Mouse (Mus musculus) embryonic facial prominence, embryonic 12.5 days (tissue): ENCODE results near the gene Ugt1a6b. TPM values are rescaled to one million over a fixed set of nuclear protein-coding genes. Genes with fewer than 3 reads are reported as not detected.
A peak's percentile ranks its signal among the peaks of the same experiment; 100 is the strongest.

Experiments
- ATAC-seq: fragments of 200-750 bp; cut with Nextera tagmentation; 2 replicates; pipeline ENCODE4 v1.8.0; 2017; ENCODE audit not compliant: insufficient number of reproducible peaks, insufficient read depth, low FRiP score, low TSS enrichment
- H3K27ac ChIP-seq: fragments of 300-500 bp; sonication (generic); 2 replicates; pipeline ENCODE4 v1.5.1; 2016; ENCODE audit warnings: mild to moderate bottlenecking
- H3K27me3 ChIP-seq: fragments of 300-500 bp; sonication (generic); 2 replicates; pipeline ENCODE4 v1.6.1; 2016; ENCODE audit warnings: mild to moderate bottlenecking, moderate library complexity
- H3K36me3 ChIP-seq: fragments of 300-500 bp; sonication (generic); 2 replicates; pipeline ENCODE4 v1.6.1; 2016; ENCODE audit warnings: mild to moderate bottlenecking
- H3K4me1 ChIP-seq: fragments of 300-500 bp; sonication (generic); 2 replicates; pipeline ENCODE4 v1.6.1; 2016
- H3K4me2 ChIP-seq: fragments of 300-500 bp; sonication (generic); replicated peaks from 2 replicates; pipeline ENCODE4 v1.6.1; 2016; ENCODE audit warnings: mild to moderate bottlenecking, moderate library complexity
- H3K4me3 ChIP-seq: fragments of 300-500 bp; sonication (generic); 2 replicates; pipeline ENCODE4 v1.5.1; 2016; ENCODE audit warnings: mild to moderate bottlenecking
- H3K9ac ChIP-seq: fragments of 300-500 bp; sonication (generic); 2 replicates; pipeline ENCODE4 v1.6.1; 2016; ENCODE audit warnings: mild to moderate bottlenecking, moderate library complexity
- H3K9me3 ChIP-seq: fragments of 300-500 bp; sonication (generic); 2 replicates; pipeline ENCODE4 v1.6.1; 2016; ENCODE audit warnings: mild to moderate bottlenecking, moderate library complexity
- WGBS: fragments of 180-500 bp; shearing (Covaris S2); methylation state at CpG from one replicate; pipeline ENCODE4 v1.1.7; 2016; 5-methylcytosine and 5-hydroxymethylcytosine counted together
- polyA plus RNA-seq: library from polyadenylated mRNA; unstranded; fragments of >200 nt; fragmentation: Nextera tagmentation; extraction: Ambion mirVana; gene quantifications from 2 replicates; pipeline ENCODE4 v1.2.1, GENCODE M21; 2016

Gene Ugt1a6b
- polyA plus RNA-seq, 1 experiment from 2014 or later = not detected

DNA sequence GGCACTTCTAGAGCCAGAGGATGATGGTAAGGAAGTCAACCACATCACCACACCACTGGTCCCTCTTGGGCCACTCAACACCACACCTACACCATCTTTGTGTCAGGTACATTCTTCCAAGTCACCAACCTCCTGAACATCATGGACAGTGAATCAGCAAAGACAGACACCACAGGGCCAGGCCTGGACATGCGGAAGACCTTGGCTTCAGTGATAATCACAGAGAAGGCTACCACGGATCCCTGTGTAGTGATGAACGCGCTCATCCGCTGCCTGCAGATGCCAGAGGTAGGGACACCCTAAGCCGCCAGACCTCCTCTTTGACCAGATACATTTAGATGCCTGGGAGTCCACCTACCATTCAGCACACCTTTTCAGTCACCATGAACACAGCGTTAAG, 125.1 kb downstream of the Ugt1a6b start:
- Histone ChIP-seq H3K9ac (no peak overlapping the region), H3K4me3 (no peak overlapping the region), H3K27ac (no peak overlapping the region), H3K27me3 (no peaks in the 10 kb centered on the region), H3K4me1 (no peaks in the 10 kb centered on the region), H3K9me3 (peaks cover 77% of the 10 kb centered on the region), H3K36me3 (no peaks in the 10 kb centered on the region), H3K4me2 (no peak overlapping the region)
- no peak for ATAC-seq
- 68% methylated on average over 7 of the region's 7 CpGs for WGBS

DNA sequence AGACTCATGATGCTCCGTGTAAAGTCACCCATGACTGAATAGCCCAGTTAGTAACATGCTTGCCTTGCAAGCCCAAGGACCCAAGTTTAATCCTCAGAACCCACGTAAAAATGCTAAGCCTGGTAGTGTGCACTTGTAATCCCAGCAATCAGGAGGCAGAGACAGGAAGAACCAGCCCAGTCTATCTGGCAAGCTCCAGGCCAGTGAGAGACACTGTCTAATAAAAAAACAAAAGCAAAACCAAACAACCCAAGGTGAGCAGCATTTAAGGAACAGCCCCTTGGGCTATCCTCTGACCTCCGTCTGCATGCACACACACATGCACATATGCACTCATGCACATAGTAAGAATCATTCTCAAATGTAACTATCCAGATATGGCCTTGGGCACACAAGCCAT, 126.5 kb downstream of the Ugt1a6b start:
- H3K27me3 ChIP-seq = no peaks in the 10 kb centered on the region
- WGBS = 77% methylated on average over 3 of the region's 3 CpGs
- no peak overlapping the region for H3K27ac ChIP-seq
- H3K36me3 ChIP-seq = no peaks in the 10 kb centered on the region
- ATAC-seq = no peak
- H3K4me3 ChIP-seq = no peak overlapping the region
- H3K9me3 ChIP-seq = peaks cover 92% of the 10 kb centered on the region
- no peaks in the 10 kb centered on the region for H3K4me1 ChIP-seq
- H3K9ac ChIP-seq = no peak overlapping the region
- H3K4me2 ChIP-seq = no peak overlapping the region

DNA sequence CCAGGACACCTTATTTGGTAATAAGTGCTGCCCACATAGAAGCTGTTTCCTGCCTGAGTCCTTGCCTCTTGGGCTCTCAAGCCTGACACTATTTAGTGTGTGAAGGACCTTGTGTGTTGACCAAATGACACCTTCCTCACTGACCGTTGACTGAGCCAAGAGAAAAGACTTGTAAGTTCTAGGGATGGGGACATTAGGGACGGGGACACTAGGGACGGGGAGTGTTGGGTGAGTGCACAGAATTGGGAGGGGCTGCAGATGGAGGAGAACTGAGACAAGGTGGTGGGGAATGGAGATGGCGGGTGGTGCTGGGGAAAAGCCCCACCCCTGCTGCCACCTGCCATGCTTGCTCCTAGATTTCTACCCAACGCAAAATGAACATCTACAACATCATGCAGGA, 126.9 kb downstream of the Ugt1a6b start:
- peaks cover 96% of the 10 kb centered on the region for H3K9me3 ChIP-seq
- H3K4me1 ChIP-seq = no peaks in the 10 kb centered on the region
- 86% methylated on average over 5 of the region's 5 CpGs for WGBS
- no peak overlapping the region for H3K4me3 ChIP-seq
- no peaks in the 10 kb centered on the region for H3K27me3 ChIP-seq
- no peak overlapping the region for H3K4me2 ChIP-seq
- H3K27ac ChIP-seq = no peak overlapping the region
- H3K36me3 ChIP-seq = no peaks in the 10 kb centered on the region
- no peak for ATAC-seq
- H3K9ac ChIP-seq = no peak overlapping the region

DNA sequence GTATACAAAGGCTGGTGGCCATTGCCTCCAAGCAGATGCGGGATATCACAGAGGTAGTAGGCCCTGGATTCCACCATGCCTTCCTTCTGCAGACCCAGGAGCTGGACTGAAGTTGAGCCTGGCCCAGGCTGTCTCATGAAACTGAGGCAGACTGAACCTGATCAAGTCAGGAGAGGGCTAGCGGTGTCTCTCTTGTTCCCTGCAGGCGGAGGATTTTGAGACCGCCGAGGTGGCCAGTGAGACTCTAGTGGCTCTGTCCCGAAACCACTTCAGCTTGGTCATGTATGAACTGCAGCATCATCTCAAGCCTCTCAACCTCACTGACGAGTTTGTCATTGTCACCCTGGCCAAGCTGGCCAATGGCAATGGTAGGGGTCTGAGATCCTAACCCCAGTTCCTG, 127.4 kb downstream of the Ugt1a6b start:
- H3K9me3 ChIP-seq = peaks cover 98% of the 10 kb centered on the region
- 70% methylated on average over 7 of the region's 7 CpGs for WGBS
- no peaks in the 10 kb centered on the region for H3K27me3 ChIP-seq
- H3K4me3 ChIP-seq = no peak overlapping the region
- H3K27ac ChIP-seq = no peak overlapping the region
- no peak for ATAC-seq
- no peaks in the 10 kb centered on the region for H3K36me3 ChIP-seq
- no peaks in the 10 kb centered on the region for H3K4me1 ChIP-seq
- H3K4me2 ChIP-seq = no peak overlapping the region
- H3K9ac ChIP-seq = no peak overlapping the region

DNA sequence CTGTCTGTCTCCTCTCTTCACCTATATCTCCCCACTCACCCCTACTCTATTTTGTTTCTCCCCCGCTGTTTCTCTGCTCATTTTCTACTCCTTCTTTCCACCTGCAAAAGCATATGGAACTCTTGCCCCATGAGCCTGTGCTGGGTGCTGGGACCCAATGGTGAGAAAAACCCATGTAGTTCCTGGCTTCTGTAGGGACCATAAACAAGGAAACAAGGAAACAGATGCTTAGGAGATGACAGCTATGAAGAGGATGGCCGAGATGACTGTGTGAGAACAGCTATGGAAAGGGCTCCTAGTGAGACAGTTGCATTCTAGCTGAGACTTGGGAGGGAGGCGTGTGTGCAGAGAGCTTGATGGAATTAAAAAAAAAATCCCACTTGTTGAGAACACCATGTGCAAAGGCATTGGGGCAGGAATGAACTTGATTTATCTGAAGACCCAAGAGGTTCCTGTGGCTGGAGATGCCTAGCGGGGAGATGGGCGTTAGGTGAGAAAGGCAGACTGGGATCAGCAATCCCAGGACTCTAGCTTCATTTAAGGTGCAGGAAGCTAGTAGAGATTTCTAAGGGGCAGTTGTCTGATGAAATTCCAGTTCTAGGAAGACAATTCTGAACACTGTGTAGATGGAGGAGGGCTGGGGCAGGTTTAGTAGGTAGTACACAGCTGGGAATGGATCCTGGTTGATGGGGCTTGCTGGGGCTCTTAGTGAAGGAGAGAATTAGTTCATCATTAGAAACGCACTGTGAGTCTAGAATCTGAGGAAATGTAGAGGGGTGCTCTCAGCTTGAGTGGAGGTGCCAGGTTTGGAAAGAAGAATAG, 128.1 kb downstream of the Ugt1a6b start:
- ATAC-seq = no peak
- 74% methylated on average over 6 of the region's 6 CpGs for WGBS
- Histone ChIP-seq H3K4me3 (no peak overlapping the region), H3K4me2 (no peak overlapping the region), H3K4me1 (no peaks in the 10 kb centered on the region), H3K27me3 (no peaks in the 10 kb centered on the region), H3K27ac (no peak overlapping the region), H3K9ac (no peak overlapping the region), H3K9me3 (peaks cover 98% of the 10 kb centered on the region), H3K36me3 (no peaks in the 10 kb centered on the region)

DNA sequence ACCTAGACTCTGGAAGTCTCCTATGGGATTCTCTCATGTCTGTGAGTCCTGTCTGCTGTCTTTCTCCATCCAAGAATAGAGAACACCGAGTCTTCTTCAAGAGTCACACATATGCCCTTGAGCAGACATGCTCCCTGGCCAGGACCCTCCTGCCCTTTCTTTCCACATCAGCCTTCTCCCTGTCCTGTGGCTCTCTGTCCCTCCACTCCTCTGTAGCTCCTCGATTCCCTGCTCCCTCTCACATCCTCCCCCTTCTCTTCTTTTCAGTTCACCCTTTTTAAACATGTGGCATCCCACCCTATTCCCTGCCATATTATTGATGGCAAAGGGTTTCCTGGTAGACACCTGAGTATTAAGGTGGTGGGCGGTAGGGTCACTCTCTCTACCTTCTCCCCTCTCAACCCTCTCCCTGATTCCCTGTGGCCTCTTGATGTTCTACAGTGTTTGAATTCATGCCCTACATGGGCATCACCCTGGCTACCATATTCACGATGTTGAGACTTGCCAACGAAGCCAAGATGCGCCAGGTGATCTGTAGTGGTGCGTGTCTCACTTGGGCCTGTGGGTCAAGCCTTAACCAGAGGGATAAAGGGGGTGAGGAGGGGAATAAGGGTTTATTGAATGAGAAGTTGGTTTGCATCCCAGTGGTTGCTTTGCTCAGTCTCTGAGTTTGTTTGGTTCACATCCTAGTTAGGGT, 128.9 kb downstream of the Ugt1a6b start:
- ATAC-seq = no peak
- H3K4me2 ChIP-seq = no peak overlapping the region
- 65% methylated on average over 7 of the region's 7 CpGs for WGBS
- H3K36me3 ChIP-seq = no peaks in the 10 kb centered on the region
- no peak overlapping the region for H3K4me3 ChIP-seq
- peaks cover 96% of the 10 kb centered on the region for H3K9me3 ChIP-seq
- no peak overlapping the region for H3K9ac ChIP-seq
- H3K4me1 ChIP-seq = no peaks in the 10 kb centered on the region
- no peaks in the 10 kb centered on the region for H3K27me3 ChIP-seq
- H3K27ac ChIP-seq = no peak overlapping the region

DNA sequence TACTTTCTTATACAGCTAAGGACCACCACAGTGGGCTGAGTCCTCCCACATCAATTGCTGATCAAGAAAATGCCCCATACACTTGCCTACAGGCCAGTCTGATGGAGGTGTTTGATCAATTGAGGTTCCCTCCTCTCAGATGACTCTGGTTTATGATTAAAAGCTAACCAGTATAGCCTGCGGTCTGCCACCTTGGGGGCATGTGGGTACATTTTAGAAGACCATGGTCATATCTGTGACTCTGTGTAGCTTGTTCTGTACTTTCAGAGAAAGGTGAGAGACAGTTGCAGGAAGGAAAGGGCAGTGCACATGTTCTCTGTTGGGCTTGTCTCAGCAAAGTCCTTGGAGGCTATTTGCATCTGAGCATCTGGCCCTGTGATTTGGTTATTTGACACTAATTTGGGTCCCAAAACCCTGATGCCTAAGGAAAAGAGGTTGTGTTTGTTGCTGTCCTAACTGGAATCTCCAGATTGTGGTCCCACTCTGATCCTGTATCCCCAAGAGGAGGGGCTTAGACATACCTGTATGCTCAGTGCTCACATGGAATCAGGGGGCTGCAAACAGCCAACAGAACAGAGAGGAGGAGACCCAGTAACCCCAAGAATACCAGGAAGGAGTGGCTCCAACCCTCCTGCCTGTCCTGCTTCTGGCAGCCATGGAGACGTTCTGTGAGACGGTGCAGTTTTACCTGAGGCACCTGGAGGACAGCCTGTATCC, 129.8 kb downstream of the Ugt1a6b start:
- 55% methylated on average over 3 of the region's 3 CpGs for WGBS
- Histone ChIP-seq H3K27ac (no peak overlapping the region), H3K9ac (no peak overlapping the region), H3K4me3 (no peak overlapping the region), H3K9me3 (peaks cover 97% of the 10 kb centered on the region), H3K4me1 (no peaks in the 10 kb centered on the region), H3K4me2 (no peak overlapping the region), H3K27me3 (no peaks in the 10 kb centered on the region), H3K36me3 (no peaks in the 10 kb centered on the region)
- ATAC-seq = no peak

DNA sequence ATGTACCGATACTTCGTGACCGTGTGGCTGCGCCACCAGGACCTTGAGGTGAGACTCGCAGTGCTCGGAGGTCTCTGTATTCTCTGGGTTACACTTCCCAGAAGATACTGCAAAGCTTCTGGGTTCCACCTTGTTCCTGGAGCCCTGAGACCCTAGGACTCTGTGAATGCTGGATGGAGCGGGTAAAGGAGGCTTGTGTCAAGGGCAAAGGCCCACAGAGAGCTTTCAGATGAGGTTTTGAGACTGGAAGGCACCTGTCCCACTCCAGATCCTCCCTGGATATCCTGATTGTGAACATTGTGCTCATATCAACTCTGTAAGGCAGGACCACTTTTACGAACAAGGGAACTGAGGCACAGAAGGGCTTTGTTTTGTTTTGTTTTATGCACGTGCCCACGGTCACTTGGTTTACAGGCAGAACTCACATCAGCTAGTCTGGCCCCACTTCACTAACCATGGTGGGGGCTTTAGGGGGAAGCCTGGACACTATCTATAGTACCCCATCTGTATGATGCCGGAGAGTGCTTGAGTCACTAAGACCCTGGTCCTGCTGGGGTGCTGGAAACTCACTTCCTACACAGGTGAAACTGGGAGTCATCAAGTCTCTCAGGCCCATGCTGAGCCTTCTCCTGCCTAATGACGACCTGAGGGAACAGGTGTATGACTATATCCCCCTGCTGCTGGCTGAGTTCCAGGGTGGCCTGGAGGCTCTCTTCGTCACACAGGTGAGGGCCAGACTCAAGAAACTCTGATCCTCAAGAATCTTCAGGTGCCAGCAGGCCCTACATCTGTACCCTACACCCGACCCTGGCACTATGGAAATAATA, 130.6 kb downstream of the Ugt1a6b start:
- Histone ChIP-seq H3K27me3 (no peaks in the 10 kb centered on the region), H3K27ac (no peak overlapping the region), H3K36me3 (no peaks in the 10 kb centered on the region), H3K9me3 (peaks cover 97% of the 10 kb centered on the region), H3K9ac (no peak overlapping the region), H3K4me1 (no peaks in the 10 kb centered on the region), H3K4me2 (no peak overlapping the region), H3K4me3 (no peak overlapping the region)
- ATAC-seq = no peak
- 68% methylated on average over 14 of the region's 14 CpGs for WGBS

DNA sequence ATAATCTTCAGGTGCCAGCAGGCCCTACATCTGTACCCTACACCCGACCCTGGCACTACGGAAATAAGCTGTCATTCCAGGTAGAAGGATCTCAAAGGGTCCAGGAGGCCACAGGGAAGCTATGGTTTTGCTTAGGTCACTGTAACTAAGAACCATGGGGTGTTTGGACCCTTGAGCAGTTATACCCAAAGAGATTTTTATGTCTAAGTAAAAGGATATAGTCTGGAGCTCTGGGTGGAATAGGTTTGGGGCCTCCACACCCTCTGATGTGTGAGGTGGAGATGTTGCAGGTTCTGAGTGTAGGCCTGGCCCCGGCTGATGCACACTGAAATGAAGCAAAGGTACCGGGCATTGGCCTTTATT, 131.2 kb downstream of the Ugt1a6b start:
- H3K9ac ChIP-seq = no peak overlapping the region
- no peaks in the 10 kb centered on the region for H3K36me3 ChIP-seq
- no peak overlapping the region for H3K4me3 ChIP-seq
- H3K4me1 ChIP-seq = no peaks in the 10 kb centered on the region
- H3K27ac ChIP-seq = no peak overlapping the region
- ATAC-seq = no peak
- no peaks in the 10 kb centered on the region for H3K27me3 ChIP-seq
- WGBS = 66% methylated on average over 4 of the region's 4 CpGs
- no peak overlapping the region for H3K4me2 ChIP-seq
- H3K9me3 ChIP-seq = peaks cover 97% of the 10 kb centered on the region

DNA sequence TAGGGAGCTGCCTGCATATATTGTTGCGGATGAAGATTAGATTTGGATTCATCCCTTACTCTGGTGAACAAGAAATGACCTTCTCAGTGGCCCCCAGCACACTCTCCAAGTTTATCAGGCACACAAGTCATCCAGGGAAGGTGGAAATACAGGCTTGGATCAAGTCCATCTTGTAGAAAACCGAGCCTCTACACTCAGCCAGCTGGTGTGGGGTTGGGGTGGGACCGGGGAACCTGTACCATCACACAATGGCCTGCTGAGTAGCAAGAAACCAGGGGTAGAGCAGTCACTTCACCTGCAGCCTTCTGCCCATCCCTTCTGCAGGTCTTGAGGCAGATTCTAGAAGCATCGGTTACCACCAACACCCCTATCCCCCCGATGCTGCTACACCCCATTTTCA, 131.6 kb downstream of the Ugt1a6b start:
- Histone ChIP-seq H3K4me2 (no peak overlapping the region), H3K27ac (no peak overlapping the region), H3K27me3 (no peaks in the 10 kb centered on the region), H3K4me3 (no peak overlapping the region), H3K36me3 (no peaks in the 10 kb centered on the region), H3K4me1 (no peaks in the 10 kb centered on the region), H3K9ac (no peak overlapping the region), H3K9me3 (peaks cover 97% of the 10 kb centered on the region)
- no peak for ATAC-seq
- 46% methylated on average over 5 of the region's 5 CpGs for WGBS

DNA sequence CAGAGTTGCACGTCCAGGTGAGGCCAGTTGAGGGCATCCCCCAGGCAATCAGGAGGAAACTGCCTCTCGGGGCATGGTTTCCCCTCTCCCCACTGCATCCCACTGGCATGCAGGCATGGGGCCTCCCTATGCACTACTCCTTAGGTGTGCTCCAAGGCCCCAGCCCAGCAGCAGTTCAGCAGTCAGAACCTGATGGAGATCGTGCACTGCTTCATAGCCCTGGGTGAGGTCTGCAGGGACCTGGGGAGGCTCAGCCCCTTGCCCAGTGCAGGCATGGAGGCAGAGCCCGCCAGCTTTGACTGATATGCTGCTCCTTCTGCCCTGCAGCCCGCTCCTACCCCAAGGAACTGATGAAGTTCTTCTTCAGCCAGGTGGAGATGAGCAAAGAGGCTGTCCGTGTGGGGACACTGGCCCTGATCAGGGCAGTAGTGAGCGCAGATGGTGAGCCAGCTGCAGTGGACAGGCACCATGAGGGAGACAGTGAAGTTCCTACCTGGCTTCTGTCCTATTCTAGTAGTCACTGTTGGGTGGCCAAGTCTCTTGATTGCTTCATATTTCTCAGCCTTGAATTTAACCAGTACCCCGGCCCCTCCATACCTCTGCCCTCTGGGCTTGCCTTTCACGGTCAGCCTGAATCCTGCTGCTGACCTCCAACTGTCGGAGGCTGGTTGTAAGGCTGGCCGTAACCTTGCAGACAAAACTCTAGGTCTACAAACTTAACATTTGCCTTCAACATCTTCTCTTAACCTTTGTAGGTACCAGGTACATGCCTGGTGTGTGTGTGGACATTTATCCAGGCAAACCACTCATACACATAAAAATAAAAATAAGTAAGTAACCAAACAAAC, 132.2 kb downstream of the Ugt1a6b start:
- H3K9ac ChIP-seq = no peak overlapping the region
- no peaks in the 10 kb centered on the region for H3K36me3 ChIP-seq
- no peaks in the 10 kb centered on the region for H3K4me1 ChIP-seq
- WGBS = 62% methylated on average over 11 of the region's 11 CpGs
- no peak overlapping the region for H3K4me2 ChIP-seq
- no peak overlapping the region for H3K4me3 ChIP-seq
- no peak overlapping the region for H3K27ac ChIP-seq
- H3K9me3 ChIP-seq = peaks cover 97% of the 10 kb centered on the region
- ATAC-seq = 0 out of 2 replicates have a peak, but pooled peaks have one; percentile 4
- H3K27me3 ChIP-seq = no peaks in the 10 kb centered on the region
